Mouse (Mus musculus): ENCODE data around the gene Prdm16. TPM values are rescaled to one million over a fixed set of nuclear protein-coding genes. Genes with fewer than 3 reads are reported as not detected.
A peak's percentile ranks its signal among the peaks of the same experiment; 100 is the strongest.

Prdm16 gene
- 15.3 and 23.5 TPM in 2 replicates for polyA plus RNA-seq (2016; fragmentation: Nextera tagmentation; extraction: Ambion mirVana)

DNA sequence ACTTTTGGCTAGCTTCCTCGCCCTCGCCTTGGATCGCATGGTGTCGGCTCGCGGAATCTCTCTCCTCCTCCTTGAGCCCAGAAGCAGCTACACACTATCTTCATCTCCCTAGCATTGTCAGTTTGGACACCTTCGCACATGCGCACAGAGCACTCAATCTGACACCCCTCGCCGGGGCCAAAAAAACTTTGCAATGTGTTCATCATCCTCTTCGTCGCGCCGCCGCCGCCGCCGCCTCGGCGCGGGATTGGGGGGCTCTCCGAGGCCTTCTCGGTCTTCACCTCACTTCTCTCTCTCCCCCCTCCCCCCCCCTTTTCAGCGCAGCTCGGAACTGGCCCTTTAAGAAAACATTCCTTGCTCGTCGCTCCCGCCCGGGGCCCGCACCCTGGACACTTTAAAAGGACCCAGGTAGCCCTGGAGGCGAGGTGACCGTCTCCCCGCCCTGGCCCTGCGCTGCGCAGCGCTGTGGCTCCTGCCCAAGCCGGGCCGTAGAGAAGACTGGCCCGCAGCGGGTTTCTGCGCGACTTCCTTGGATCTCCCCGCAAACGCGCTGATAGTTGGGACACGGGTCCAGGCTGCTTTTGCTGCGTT lies at the start of gene Prdm16:
TSS of gene Prdm16 (minus strand) at position 153 of the 591 bp plus-strand sequence.
- DNase-seq (ENCODE audit: low spot score) = peak; percentile 79
- Histone ChIP-seq H3K27me3 (ENCODE audit: insufficient read depth, poor library complexity, severe bottlenecking) (peaks cover 99% of the 10 kb centered on the region), H3K4me3 (peak within 1 kb of the TSS; percentile 75), H3K27ac (peak within 1 kb of the TSS; percentile 94), H3K4me1 (replicated peaks) (peaks cover 94% of the 10 kb centered on the region), H3K9me3 (no peaks in the 10 kb centered on the region), H3K36me3 (no peaks in the 10 kb centered on the region)
- under 1% methylated on average over 47 of the region's 47 CpGs for WGBS

- no peaks in the 10 kb centered on the region for H3K9me3 ChIP-seq
- H3K27me3 ChIP-seq (ENCODE audit: insufficient read depth, poor library complexity, severe bottlenecking) = peaks cover 27% of the 10 kb centered on the region
Observed at GRCm38 (mm10) chr4:154683068-154683752, 46.5 kb upstream of the Prdm16 start.

DNA sequence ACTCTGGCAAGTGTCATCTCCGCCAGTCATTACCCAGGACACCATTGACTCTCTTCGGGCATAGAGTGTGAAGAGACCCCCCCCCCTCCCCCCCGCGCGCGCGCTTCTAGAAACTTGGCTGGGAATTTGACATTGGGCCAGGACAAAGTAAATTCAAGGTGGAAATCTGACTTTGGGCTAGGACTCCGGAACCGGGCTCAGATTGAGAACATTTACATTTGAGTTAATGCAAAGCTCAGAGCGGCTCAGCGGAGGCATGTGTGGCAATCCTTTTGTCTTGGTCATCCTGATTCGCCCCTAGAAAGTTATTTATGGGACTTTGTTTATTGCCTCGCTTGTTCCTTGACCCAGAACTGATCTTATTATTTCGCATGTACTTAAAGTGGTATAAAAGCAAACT lies 45.6 kb upstream of the Prdm16 start:
- peaks cover 12% of the 10 kb centered on the region for H3K4me1 ChIP-seq (replicated peaks)
- H3K9me3 ChIP-seq = no peaks in the 10 kb centered on the region
- peaks cover 30% of the 10 kb centered on the region for H3K27me3 ChIP-seq (ENCODE audit: insufficient read depth, poor library complexity, severe bottlenecking)
- H3K4me3 ChIP-seq = no peak overlapping the region
- DNase-seq (ENCODE audit: low spot score) = no peak
- WGBS = 54% methylated on average over 14 of the region's 14 CpGs
- no peaks in the 10 kb centered on the region for H3K36me3 ChIP-seq
- H3K27ac ChIP-seq = no peak overlapping the region

More at GRCm38 (mm10) chr4:154683068-154683752, 46.5 kb upstream of the Prdm16 start:
- DNase-seq (ENCODE audit: low spot score) = no peak
- 85% methylated on average over 5 of the region's 5 CpGs for WGBS
- Histone ChIP-seq H3K4me1 (replicated peaks) (peaks cover 12% of the 10 kb centered on the region), H3K36me3 (no peaks in the 10 kb centered on the region), H3K4me3 (no peak overlapping the region), H3K27ac (no peak overlapping the region)

GRCm38 (mm10) chr4:154675441-154676000 lies 38.8 kb upstream of the Prdm16 start:
- 72% methylated on average over 10 of the region's 10 CpGs for WGBS
- no peak for DNase-seq (ENCODE audit: low spot score)
- Histone ChIP-seq H3K27me3 (ENCODE audit: insufficient read depth, poor library complexity, severe bottlenecking) (peaks cover 64% of the 10 kb centered on the region), H3K36me3 (no peaks in the 10 kb centered on the region), H3K27ac (no peak overlapping the region), H3K4me3 (no peak overlapping the region), H3K4me1 (replicated peaks) (peaks cover 10% of the 10 kb centered on the region), H3K9me3 (no peaks in the 10 kb centered on the region)

DNA sequence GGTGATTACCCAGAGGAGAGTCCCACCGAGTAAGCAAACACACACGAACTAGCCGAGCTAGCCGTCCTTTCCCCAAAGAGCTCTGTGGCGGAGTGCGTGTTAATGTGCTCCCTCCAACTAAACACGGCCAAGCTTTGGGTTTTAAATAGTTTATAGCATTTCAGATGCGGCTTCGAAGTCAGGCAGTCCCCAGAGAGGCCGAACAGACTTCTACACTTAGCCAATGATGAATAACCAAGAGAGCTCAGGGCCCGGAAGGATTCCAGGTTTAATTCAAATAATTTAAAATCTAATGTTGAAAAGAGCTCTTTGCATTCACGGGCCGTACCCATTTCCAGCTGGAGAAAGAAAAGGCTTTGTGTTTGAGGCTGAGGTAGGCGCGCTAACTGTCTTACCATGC lies 38.3 kb upstream of the Prdm16 start:
- Histone ChIP-seq H3K36me3 (no peaks in the 10 kb centered on the region), H3K27me3 (ENCODE audit: insufficient read depth, poor library complexity, severe bottlenecking) (peaks cover 64% of the 10 kb centered on the region), H3K27ac (no peak overlapping the region), H3K4me3 (no peak overlapping the region), H3K9me3 (no peaks in the 10 kb centered on the region), H3K4me1 (replicated peaks) (peaks cover 10% of the 10 kb centered on the region)
- DNase-seq (ENCODE audit: low spot score) = no peak
- WGBS = 44% methylated on average over 15 of the region's 15 CpGs

- no peak overlapping the region for H3K4me3 ChIP-seq
- 3% methylated on average over 12 of the region's 12 CpGs for WGBS
- H3K36me3 ChIP-seq = no peaks in the 10 kb centered on the region
- H3K4me1 ChIP-seq (replicated peaks) = peaks cover 10% of the 10 kb centered on the region
- peaks cover 64% of the 10 kb centered on the region for H3K27me3 ChIP-seq (ENCODE audit: insufficient read depth, poor library complexity, severe bottlenecking)
- no peak overlapping the region for H3K27ac ChIP-seq
- peak; percentile 77 for DNase-seq (ENCODE audit: low spot score)
- H3K9me3 ChIP-seq = no peaks in the 10 kb centered on the region
Observed at GRCm38 (mm10) chr4:154674541-154674940, 37.9 kb upstream of the Prdm16 start.

- peaks cover 64% of the 10 kb centered on the region for H3K27me3 ChIP-seq (ENCODE audit: insufficient read depth, poor library complexity, severe bottlenecking)
Observed at GRCm38 (mm10) chr4:154673986-154674385, 37.3 kb upstream of the Prdm16 start.

DNA sequence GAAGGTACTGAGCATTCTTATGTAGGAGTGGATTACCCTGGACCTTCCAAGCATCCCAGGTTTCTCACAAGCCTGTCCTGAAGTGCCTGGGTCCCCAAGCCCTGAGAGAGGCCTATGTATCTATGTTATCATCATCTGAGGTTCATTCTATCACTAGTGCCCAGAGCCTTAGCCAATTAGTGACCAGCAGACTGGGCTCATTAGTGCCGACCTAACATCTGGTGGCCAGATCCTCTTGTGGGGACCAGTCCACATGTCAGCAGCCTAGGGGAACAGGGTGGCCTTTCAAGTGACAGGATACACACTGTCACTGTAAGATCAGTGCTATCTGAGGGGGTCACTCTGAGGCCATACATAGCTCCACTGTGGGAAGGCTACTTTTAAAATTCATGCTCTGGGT lies 35.4 kb upstream of the Prdm16 start:
- Histone ChIP-seq H3K4me1 (replicated peaks) (peaks cover 10% of the 10 kb centered on the region), H3K4me3 (no peak overlapping the region), H3K36me3 (no peaks in the 10 kb centered on the region), H3K9me3 (no peaks in the 10 kb centered on the region), H3K27me3 (ENCODE audit: insufficient read depth, poor library complexity, severe bottlenecking) (peaks cover 62% of the 10 kb centered on the region), H3K27ac (no peak overlapping the region)
- 56% methylated on average over 1 of the region's 1 CpGs for WGBS
- no peak for DNase-seq (ENCODE audit: low spot score)

More at GRCm38 (mm10) chr4:154673986-154674385, 37.3 kb upstream of the Prdm16 start:
- no peaks in the 10 kb centered on the region for H3K36me3 ChIP-seq
- H3K9me3 ChIP-seq = no peaks in the 10 kb centered on the region
- H3K27ac ChIP-seq = no peak overlapping the region
- no peak for DNase-seq (ENCODE audit: low spot score)
- no peak overlapping the region for H3K4me3 ChIP-seq
- WGBS = 72% methylated on average over 4 of the region's 4 CpGs
- H3K4me1 ChIP-seq (replicated peaks) = peaks cover 10% of the 10 kb centered on the region

- H3K36me3 ChIP-seq = no peaks in the 10 kb centered on the region
- no peak overlapping the region for H3K4me3 ChIP-seq
- H3K4me1 ChIP-seq (replicated peaks) = peaks cover 10% of the 10 kb centered on the region
- H3K9me3 ChIP-seq = no peaks in the 10 kb centered on the region
- H3K27me3 ChIP-seq (ENCODE audit: insufficient read depth, poor library complexity, severe bottlenecking) = peaks cover 64% of the 10 kb centered on the region
- H3K27ac ChIP-seq = no peak overlapping the region
- WGBS = 79% methylated on average over 8 of the region's 8 CpGs
- no peak for DNase-seq (ENCODE audit: low spot score)
Observed at GRCm38 (mm10) chr4:154671232-154671912, 34.7 kb upstream of the Prdm16 start.

DNA sequence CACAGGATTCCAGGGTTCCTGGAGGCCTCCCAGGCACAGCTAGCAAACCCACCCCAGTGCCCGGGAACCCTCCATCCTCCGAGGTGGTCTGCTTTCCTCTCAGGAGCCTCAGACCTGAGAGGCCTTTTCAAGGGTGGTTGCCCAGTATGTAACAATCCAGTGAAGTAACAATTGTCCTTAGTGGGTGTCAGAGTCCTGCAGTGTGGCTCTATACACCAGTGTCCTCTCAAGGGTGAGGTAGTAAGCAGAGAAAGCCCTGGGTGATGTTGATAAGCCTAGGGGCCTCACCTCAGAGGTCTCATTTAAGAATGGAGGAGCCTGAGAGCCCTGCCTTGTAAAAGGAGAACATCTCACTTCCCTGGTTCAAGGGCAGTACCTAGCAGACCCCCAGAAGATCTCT lies 31.1 kb upstream of the Prdm16 start, which contains the start of gene Actrt2:
TSS of gene Actrt2 (minus strand) at position 101 of the 400 bp plus-strand sequence.
- Histone ChIP-seq H3K9me3 (no peaks in the 10 kb centered on the region), H3K36me3 (no peaks in the 10 kb centered on the region), H3K4me1 (replicated peaks) (peaks cover 6% of the 10 kb centered on the region), H3K27me3 (ENCODE audit: insufficient read depth, poor library complexity, severe bottlenecking) (peaks cover 66% of the 10 kb centered on the region), H3K4me3 (no peak within 1 kb of the TSS), H3K27ac (no peak within 1 kb of the TSS)
- WGBS = 85% methylated on average over 2 of the region's 2 CpGs
- DNase-seq (ENCODE audit: low spot score) = no peak

- Histone ChIP-seq H3K27me3 (ENCODE audit: insufficient read depth, poor library complexity, severe bottlenecking) (peaks cover 54% of the 10 kb centered on the region), H3K36me3 (no peaks in the 10 kb centered on the region), H3K4me3 (no peak overlapping the region), H3K9me3 (no peaks in the 10 kb centered on the region), H3K27ac (peak overlapping the region; percentile 66), H3K4me1 (replicated peaks) (peaks cover 24% of the 10 kb centered on the region)
- no peak for DNase-seq (ENCODE audit: low spot score)
- 66% methylated on average over 12 of the region's 12 CpGs for WGBS
Observed at GRCm38 (mm10) chr4:154662681-154663215, 26.1 kb upstream of the Prdm16 start.

DNA sequence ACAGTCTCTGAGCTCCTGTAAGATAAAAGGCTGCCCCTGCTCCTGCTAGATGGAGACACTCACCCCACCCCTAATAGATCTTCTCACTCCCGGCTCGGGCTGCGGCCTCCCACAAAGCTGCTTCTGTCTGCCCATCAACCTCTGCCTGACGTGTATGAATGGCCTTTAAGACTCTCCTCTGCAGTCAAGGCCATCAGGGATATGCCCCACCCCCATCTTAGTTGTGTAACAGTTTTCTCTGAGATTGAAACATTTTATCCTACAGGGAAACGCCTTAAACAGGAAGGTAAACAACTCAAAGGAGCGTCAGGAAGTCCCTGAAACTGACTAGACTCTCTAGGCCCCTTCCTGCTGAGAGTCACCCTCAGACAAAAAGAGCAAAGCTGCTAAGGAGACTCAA lies 24.6 kb upstream of the Prdm16 start:
- no peak for DNase-seq (ENCODE audit: low spot score)
- H3K9me3 ChIP-seq = no peaks in the 10 kb centered on the region
- H3K4me3 ChIP-seq = no peak overlapping the region
- H3K36me3 ChIP-seq = no peaks in the 10 kb centered on the region
- H3K27me3 ChIP-seq (ENCODE audit: insufficient read depth, poor library complexity, severe bottlenecking) = peaks cover 43% of the 10 kb centered on the region
- WGBS = 55% methylated on average over 6 of the region's 6 CpGs
- peaks cover 29% of the 10 kb centered on the region for H3K4me1 ChIP-seq (replicated peaks)
- no peak overlapping the region for H3K27ac ChIP-seq

Measured in hindbrain, embryonic 10.5 days (tissue).